Mouse (Mus musculus): ENCODE measurements around the gene Gm49369.

GRCm38 (mm10) chr7:142403591-142403990 lies 21.1 kb upstream of the Gm49369 start:
- TF ChIP-seq EP300 (optimal IDR thresholded peaks at IDR 0.05) (no peak), CTCF (IDR thresholded peaks at IDR 0.05; ENCODE audit: low read depth) (no peak)
